Mouse (Mus musculus) liver, postnatal 0 days (tissue): Measurements from ENCODE around the gene Tlr12.

Source experiments
- CTCF ChIP-seq: sonication (generic); IDR thresholded peaks from 2 replicates; pipeline ENCODE4 v1.5.1; 2016; ENCODE audit warnings: antibody characterized with exemption, low read depth
- EP300 ChIP-seq: IDR thresholded peaks from 2 replicates; pipeline ENCODE4 v1.6.1; 2016; ENCODE audit warnings: antibody characterized with exemption, low read depth, mild to moderate bottlenecking

DNA sequence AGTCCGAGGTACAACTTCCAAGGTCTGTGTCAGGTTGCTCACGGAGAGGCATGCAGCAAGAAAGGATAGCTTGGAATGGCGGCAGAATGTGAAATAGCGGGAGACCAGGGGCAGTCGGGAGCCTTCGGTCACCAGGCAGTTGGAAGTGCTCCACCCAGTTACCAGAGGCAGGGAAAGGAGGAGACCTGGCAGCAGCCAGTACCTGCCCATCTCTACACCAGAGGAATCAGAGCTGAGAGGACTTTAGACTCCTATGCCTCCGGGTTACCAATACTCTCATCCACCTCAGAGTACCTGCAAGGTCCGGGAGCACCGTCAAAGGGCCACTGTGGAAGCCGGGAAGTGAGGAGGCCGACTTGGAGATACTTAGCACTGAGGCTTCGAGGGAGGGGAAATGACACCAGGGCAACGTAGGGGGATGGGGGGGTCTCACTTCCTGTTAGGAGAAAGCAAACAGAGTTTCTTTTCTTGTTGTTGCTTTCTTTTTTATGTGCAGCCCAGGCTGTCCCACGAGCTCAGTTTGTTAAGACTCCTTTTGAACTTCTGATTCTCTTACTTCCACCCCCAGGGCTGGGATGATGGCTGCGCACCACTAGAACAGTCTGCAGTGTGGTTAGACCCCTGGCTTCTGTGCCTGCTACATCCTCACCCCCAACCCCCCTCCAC lies at the start of gene Tlr12:
- no peak for TF ChIP-seq CTCF
- no peak for TF ChIP-seq EP300
